Mouse (Mus musculus) Patski (cell line): ENCODE data around the gene Crx. TPM values are rescaled to one million over a fixed set of nuclear protein-coding genes. Genes with fewer than 3 reads are reported as not detected.

Experiments
- ATAC-seq: fragments of 100-300 bp; one replicate; pipeline ENCODE4 v1.8.0; 2021
- CTCF ChIA-PET: fragments of 350-600 bp; sonication (Branson Sonifier 250); formaldehyde crosslinking; loops from one replicate; lab custom pipeline; 2022; ENCODE audit warnings: inconsistent platforms; lab: Charles Lee
- POLR2A ChIA-PET: fragments of 350-600 bp; sonication (Branson Sonifier 250); formaldehyde crosslinking; loops from one replicate; lab custom pipeline; 2022; ENCODE audit warnings: antibody characterized with exemption, inconsistent platforms; lab: Charles Lee
- DNase-seq: peaks from one replicate; pipeline ENCODE4 v3.0.0-alpha.2; 2011; ENCODE audit warnings: low read depth, low spot score
- H3K27me3 ChIP-seq: fragments of 371-371 bp; one replicate; pipeline ENCODE4 v1.5.1; 2021
- CTCF ChIP-seq: fragments of 100-300 bp; IDR thresholded peaks from one replicate; pipeline ENCODE4 v1.5.1; 2021
- in situ Hi-C: fragments of 300-500 bp; cut with MboI; formaldehyde crosslinking; loops from 3 replicates; pipeline ENCODE4 v1.11.1; 2018; ENCODE audit warnings: low pct_unique_long_range_greater_than_20kb, mixed read lengths
- polyA plus RNA-seq: library from polyadenylated mRNA; unstranded; gene quantifications from one replicate; pipeline ENCODE4 v1.2.3, GENCODE M21; 2021

Gene Crx
- polyA plus RNA-seq, 1 experiment from 2014 or later, result not detected

GRCm38 (mm10) chr7:15912183-15912582 lies 32.4 kb upstream of the Crx start:
- peaks cover 14% of the 10 kb centered on the region for H3K27me3 ChIP-seq
- ChIA-PET POLR2A (no interaction called here), CTCF (interaction anchor here (0.6 to 2.7 kb wide), 9 partner anchors 9 to 63 kb away, joined by 3 to 21 read pairs (median 3); partner anchors contain the start of gene Ehd2)
- ATAC-seq, result peak; percentile 89
- in situ Hi-C loops, result no loop called here
- TF ChIP-seq CTCF, result peak; percentile 85
- DNase-seq, result no peak

- CTCF ChIA-PET, result interaction anchor here (1.0 to 2.7 kb wide), 3 partner anchors 9 to 14 kb away, joined by 3 to 21 read pairs (median 4); no protein-coding TSS in a partner anchor
- POLR2A ChIA-PET, result interaction anchor here (0.5 kb wide), 1 partner anchor 55 kb away, joined by 4 read pairs; no protein-coding TSS in a partner anchor
- TF ChIP-seq CTCF, result no peak
- DNase-seq (no peak), ATAC-seq (no peak)
- peaks cover 18% of the 10 kb centered on the region for H3K27me3 ChIP-seq
- in situ Hi-C loops, result no loop called here
These were observed 30.8 kb upstream of the Crx start for GRCm38 (mm10) chr7:15910521-15910920.

GRCm38 (mm10) chr7:15907971-15908590 lies 28.3 kb upstream of the Crx start:
- no peak for ATAC-seq
- POLR2A ChIA-PET, result no interaction called here

GRCm38 (mm10) chr7:15906602-15907001 lies 26.8 kb upstream of the Crx start:
- H3K27me3 ChIP-seq, result peaks cover 24% of the 10 kb centered on the region
- ChIA-PET POLR2A (no interaction called here), CTCF (interaction anchor here (0.7 kb wide), 1 partner anchor 47 kb away, joined by 3 read pairs; no protein-coding TSS in a partner anchor)
- ATAC-seq, result no peak
- no peak for DNase-seq
- in situ Hi-C loops, result no loop called here
- TF ChIP-seq CTCF, result no peak

More at GRCm38 (mm10) chr7:15907971-15908590, 28.3 kb upstream of the Crx start:
- H3K27me3 ChIP-seq, result peaks cover 24% of the 10 kb centered on the region
- DNase-seq, result no peak
- no peak for TF ChIP-seq CTCF
- CTCF ChIA-PET, result interaction anchor here (1.2 to 1.4 kb wide), 2 partner anchors 49 to 67 kb away, joined by 4 to 5 read pairs; no protein-coding TSS in a partner anchor
- in situ Hi-C loops, result no loop called here

GRCm38 (mm10) chr7:15905861-15906260 lies 26.1 kb upstream of the Crx start:
- TF ChIP-seq CTCF, result no peak
- in situ Hi-C loops, result no loop called here
- CTCF ChIA-PET, result no interaction called here
- POLR2A ChIA-PET, result no interaction called here
- DNase-seq (no peak), ATAC-seq (no peak)
- peaks cover 29% of the 10 kb centered on the region for H3K27me3 ChIP-seq

GRCm38 (mm10) chr7:15901366-15902048 lies 21.7 kb upstream of the Crx start:
- TF ChIP-seq CTCF, result no peak
- in situ Hi-C loops, result no loop called here
- ChIA-PET CTCF (interaction anchor here (2.0 kb wide), 1 partner anchor 10 kb away, joined by 21 read pairs; no protein-coding TSS in a partner anchor), POLR2A (interaction anchor here (0.8 kb wide), 1 partner anchor 66 kb away, joined by 4 read pairs; no protein-coding TSS in a partner anchor)
- ATAC-seq, result no peak
- peaks cover 17% of the 10 kb centered on the region for H3K27me3 ChIP-seq
- no peak for DNase-seq

GRCm38 (mm10) chr7:15894251-15894650 lies 14.5 kb upstream of the Crx start:
- no peak for DNase-seq
- CTCF ChIA-PET, result no interaction called here

GRCm38 (mm10) chr7:15884127-15884526 lies 4.4 kb upstream of the Crx start:
- POLR2A ChIA-PET, result no interaction called here
- CTCF ChIA-PET, result no interaction called here

More at GRCm38 (mm10) chr7:15894251-15894650, 14.5 kb upstream of the Crx start:
- no peak for TF ChIP-seq CTCF
- no peak for ATAC-seq
- POLR2A ChIA-PET, result no interaction called here
- in situ Hi-C loops, result no loop called here
- H3K27me3 ChIP-seq, result peaks cover 4% of the 10 kb centered on the region

GRCm38 (mm10) chr7:15882317-15882716 lies 2.5 kb upstream of the Crx start, which contains the start of gene Crxos:
TSS of gene Crxos (plus strand) at chr7:15882617.
- in situ Hi-C loops, result no loop called here
- ChIA-PET POLR2A (no interaction called here), CTCF (no interaction called here)
- peaks cover 17% of the 10 kb centered on the region for H3K27me3 ChIP-seq
- TF ChIP-seq CTCF, result no peak
- ATAC-seq, result no peak
- no peak for DNase-seq

More at GRCm38 (mm10) chr7:15884127-15884526, 4.4 kb upstream of the Crx start:
- peaks cover 14% of the 10 kb centered on the region for H3K27me3 ChIP-seq
- in situ Hi-C loops, result no loop called here
- no peak for TF ChIP-seq CTCF
- ATAC-seq (no peak), DNase-seq (no peak)

- no peak for DNase-seq
- H3K27me3 ChIP-seq, result peaks cover 12% of the 10 kb centered on the region
- ChIA-PET CTCF (no interaction called here), POLR2A (no interaction called here)
- no peak for ATAC-seq
- in situ Hi-C loops, result no loop called here
- TF ChIP-seq CTCF, result no peak
These were observed 2.1 kb upstream of the Crx start for GRCm38 (mm10) chr7:15881831-15882230.

GRCm38 (mm10) chr7:15881388-15881787 lies 1.6 kb upstream of the Crx start:
- no peak for DNase-seq
- CTCF ChIA-PET, result no interaction called here
- no peak for TF ChIP-seq CTCF
- ATAC-seq, result no peak
- in situ Hi-C loops, result no loop called here
- H3K27me3 ChIP-seq, result peaks cover 11% of the 10 kb centered on the region
- POLR2A ChIA-PET, result no interaction called here
